Mouse (Mus musculus) neutrophil, adult 5-6 weeks (primary cell): ENCODE measurements around the gene Kif5c. TPM values are rescaled to one million over a fixed set of nuclear protein-coding genes. Genes with fewer than 3 reads are reported as not detected.

Experiments used
- ATAC-seq: fragments of 151-379, 151-347 bp; 2 replicates; pipeline ENCODE4 v1.8.0; 2017; ENCODE audit warnings: mild to moderate bottlenecking, moderate TSS enrichment; ENCODE audit not compliant: insufficient number of reproducible peaks, poor library complexity, low FRiP score, severe bottlenecking; ENCODE audit errors: extremely low read depth
- total RNA-seq: library from RNA; stranded (forward); fragments of 200-1000 nt; gene quantifications from 2 replicates; pipeline ENCODE4 v1.2.3, GENCODE M21; 2017

The Kif5c gene
- total RNA-seq, 1 experiment from 2014 or later: 1.0 TPM

GRCm38 (mm10) chr2:49710223-49710622 lies 91.1 kb downstream of the Kif5c start:
- ATAC-seq: no peak

GRCm38 (mm10) chr2:49711693-49712092 lies 92.6 kb downstream of the Kif5c start:
- no peak for ATAC-seq

GRCm38 (mm10) chr2:49712336-49712887 lies 93.3 kb downstream of the Kif5c start:
- no peak for ATAC-seq

- no peak for ATAC-seq
These were observed 97.4 kb downstream of the Kif5c start for GRCm38 (mm10) chr2:49716490-49716889.

DNA sequence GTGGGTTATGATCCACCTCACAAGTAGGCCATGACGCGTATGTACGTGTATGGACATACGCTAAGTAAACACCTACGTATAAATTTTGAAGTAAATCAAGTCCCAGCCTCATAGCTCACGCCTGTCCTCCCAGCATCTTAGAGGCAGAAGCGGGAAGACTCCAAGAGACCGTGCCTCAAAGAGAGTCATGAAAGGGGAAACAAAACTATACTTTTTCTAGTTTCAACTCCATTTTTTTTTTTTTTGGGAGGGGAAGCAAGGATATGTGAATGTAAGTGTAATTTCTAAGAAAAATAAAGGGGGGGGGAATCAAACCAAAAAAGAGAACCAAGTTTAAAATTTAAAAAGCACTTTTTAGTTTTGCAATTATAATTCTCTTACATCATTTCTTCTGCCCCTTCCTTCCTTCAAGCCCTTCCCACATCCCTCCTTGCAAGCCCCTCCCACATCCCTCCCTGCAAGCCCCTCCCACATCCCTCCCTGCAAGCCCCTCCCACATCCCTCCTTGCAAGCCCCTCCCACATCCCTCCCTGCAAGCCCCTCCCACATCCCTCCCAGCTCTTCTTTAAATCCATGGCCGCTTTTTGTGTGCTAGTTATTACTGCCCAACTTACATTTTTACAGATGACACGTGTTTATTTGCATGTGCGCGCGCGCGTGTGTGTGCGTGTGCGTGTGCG lies 98.5 kb downstream of the Kif5c start:
- no peak for ATAC-seq

DNA sequence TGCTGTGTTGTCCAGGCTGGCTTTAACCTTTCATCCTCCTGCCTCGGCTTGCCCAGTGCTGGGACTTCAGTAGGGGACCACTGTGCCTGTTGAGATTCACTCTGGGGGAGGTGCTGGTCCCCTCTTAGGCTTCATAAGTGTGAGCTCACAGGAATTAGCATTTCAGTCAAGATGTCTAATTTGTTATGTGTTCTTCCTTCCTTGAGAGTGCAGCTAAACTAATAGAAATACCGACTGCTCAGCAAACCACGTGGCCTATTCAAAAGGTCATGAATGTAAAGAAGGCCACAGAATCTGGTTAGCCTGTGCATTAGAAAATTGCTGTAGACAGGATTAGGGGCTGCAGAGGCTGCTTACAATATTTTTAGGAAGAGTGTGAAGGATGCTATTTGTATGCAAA lies 99.4 kb downstream of the Kif5c start:
- ATAC-seq: no peak

- no peak for ATAC-seq
These were observed 100.1 kb downstream of the Kif5c start for GRCm38 (mm10) chr2:49718935-49719850.

DNA sequence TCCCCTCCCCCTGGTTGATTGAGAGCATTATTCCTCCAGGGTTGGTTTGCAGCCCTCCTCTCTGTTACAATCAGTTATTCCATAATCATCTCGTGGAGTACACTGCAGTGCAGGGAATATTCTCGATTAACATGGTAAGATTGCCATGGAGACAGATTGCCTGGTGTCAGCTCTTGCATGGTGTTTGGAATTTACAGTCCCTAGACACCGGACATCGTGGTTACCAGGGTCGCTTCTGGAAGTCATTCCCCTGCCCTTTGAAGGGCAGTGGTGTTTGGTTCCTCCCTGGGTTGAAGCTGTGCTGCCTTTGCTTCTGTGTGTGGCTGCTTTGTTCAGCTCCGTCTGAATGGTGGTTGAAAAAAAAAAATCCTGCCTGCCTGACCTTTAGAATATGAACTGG lies 100.8 kb downstream of the Kif5c start:
- no peak for ATAC-seq

- no peak for ATAC-seq
These were observed 101.2 kb downstream of the Kif5c start for GRCm38 (mm10) chr2:49720343-49720742.

GRCm38 (mm10) chr2:49722331-49722730 lies 103.2 kb downstream of the Kif5c start:
- ATAC-seq: no peak

- ATAC-seq: no peak
These were observed 103.9 kb downstream of the Kif5c start for GRCm38 (mm10) chr2:49722983-49723382.

GRCm38 (mm10) chr2:49726672-49727071 lies 107.6 kb downstream of the Kif5c start:
- ATAC-seq: no peak

DNA sequence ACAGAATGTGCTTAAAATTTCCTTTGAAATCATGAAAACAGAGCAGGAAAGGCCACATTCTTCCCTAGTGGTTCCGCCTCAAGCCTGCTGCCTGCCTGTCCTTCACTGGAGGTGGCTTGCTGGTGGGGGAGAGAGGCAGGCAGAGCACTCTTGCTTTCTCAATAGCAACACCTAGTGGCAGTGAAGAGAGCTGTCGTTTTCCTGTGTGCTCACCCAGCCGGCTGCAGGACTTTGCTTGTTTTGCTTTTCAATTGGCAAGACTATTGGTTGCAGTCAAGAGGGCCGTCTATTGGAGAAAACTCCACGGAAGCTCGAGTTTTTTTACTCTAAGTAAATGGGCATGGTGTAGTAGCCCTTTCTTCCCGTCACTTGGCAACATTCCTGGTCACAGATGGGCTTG lies 108.1 kb downstream of the Kif5c start:
- ATAC-seq: peak; percentile 82

GRCm38 (mm10) chr2:49727686-49728085 lies 108.6 kb downstream of the Kif5c start:
- ATAC-seq: no peak

DNA sequence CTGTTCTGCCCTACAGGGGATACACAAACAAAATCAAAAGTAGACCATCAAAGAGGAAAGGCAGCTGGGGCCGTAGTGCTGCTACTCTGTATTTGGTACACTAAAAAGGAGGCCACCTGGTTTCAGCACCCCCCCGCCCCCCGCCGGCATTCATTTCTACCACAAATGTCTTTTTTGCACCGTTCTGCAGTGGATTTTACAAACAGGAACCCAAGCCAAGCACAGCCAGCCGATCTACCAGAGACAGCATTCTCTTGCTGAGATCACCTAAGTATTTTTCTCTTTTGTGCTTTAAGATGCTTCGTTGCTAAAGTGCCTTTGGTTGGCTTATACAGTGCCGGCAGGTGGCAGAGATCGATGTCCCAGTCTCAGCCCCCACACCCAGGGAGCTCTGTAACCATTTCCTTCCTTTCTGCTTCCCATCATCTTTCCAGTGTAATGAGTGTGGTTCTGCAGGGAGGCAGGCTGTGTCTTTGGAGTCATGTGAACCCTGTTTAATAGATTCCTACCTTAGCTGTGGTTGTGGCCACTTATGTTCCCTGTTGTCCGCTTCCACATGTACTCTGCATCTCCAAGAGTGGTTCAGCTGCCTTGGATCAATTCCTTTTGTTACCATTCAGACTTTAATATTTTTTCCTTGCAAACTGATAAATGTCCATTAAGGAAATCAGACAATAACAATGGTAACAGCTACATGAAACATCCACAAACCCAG lies 110.0 kb downstream of the Kif5c start:
- no peak for ATAC-seq

DNA sequence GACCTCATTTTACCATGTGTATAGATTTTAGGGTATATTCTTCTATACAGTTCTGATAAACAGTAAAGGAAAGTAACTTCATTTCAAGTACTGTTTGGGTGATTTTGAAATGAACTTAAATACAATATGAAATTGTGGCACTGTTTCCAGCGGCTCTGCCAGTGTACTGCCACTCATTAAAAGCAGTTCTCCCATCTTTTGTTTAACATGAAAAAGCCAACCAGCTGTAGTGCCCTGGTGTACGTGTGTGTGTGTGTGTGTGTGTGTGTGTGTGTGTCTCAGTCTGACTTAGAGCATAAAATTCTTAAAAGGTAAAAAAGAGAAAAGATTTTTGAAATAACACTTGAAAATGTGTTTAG lies 110.5 kb downstream of the Kif5c start:
- no peak for ATAC-seq

- ATAC-seq: no peak
These were observed 111.1 kb downstream of the Kif5c start for GRCm38 (mm10) chr2:49730183-49730582.

DNA sequence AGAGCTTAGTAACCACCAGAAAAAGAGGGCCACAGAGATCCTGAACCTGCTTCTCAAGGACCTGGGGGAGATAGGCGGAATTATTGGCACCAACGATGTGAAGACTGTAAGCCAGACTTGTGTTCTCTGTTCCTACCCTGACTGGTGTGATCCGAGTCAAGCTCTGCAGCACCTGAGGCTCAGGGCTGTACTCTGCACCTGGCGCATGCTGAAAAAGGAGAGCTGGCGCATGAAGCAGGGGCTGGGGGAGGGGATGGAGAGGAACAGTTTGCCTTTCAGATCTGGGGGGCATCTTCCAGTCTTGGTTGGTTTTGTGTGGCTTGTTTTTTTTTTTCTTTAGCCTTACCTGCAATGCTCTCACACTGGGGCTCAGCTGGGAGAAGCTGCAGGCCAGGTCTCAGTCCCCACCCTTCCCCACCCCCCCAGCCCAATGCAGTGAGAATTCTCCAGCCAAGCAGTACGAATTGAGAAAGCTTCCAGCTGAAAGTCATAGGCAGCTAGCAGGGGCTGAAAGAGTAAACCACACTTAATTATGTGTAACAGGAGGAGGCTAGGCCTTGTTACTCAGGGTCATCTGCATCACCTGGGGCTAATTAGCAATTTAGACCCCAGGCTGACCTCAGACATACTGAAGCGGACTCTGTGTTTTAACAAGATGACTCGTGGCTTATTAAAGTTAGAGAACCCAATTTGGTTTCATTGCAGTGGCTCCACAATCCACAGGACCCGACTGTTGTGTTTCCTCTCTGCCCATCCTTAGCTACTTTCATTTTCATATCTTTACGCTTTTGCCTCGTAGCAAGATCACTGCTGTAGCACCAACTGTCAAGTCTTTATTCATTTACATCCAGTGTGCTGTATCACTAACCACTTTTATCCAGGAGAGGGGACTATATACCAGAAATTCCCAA lies 113.9 kb downstream of the Kif5c start:
- ATAC-seq: no peak

DNA sequence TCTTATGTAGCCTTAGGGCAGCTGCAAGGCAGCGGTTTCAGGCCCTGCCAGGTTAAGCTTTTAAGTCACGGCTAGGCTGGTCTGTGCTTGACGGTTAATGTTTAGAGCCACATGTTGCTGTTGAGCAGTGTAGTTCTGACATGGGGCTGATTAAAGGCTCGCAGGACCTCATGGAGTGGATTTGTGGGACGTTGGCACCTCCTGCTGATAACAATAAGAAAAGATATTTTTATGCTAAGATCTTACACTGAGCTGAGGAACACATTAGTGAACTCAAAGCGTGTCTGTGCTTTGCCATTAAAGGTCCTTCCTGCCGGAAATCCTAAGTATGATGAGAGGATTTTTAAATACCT lies 114.5 kb downstream of the Kif5c start:
- no peak for ATAC-seq
